Mouse (Mus musculus): ENCODE measurements around the gene Ube3b. TPM values are rescaled to one million over a fixed set of nuclear protein-coding genes. Genes with fewer than 3 reads are reported as not detected.

The Ube3b gene
- 18.1 and 21.1 TPM in 2 replicates for total RNA-seq (2017)

DNA sequence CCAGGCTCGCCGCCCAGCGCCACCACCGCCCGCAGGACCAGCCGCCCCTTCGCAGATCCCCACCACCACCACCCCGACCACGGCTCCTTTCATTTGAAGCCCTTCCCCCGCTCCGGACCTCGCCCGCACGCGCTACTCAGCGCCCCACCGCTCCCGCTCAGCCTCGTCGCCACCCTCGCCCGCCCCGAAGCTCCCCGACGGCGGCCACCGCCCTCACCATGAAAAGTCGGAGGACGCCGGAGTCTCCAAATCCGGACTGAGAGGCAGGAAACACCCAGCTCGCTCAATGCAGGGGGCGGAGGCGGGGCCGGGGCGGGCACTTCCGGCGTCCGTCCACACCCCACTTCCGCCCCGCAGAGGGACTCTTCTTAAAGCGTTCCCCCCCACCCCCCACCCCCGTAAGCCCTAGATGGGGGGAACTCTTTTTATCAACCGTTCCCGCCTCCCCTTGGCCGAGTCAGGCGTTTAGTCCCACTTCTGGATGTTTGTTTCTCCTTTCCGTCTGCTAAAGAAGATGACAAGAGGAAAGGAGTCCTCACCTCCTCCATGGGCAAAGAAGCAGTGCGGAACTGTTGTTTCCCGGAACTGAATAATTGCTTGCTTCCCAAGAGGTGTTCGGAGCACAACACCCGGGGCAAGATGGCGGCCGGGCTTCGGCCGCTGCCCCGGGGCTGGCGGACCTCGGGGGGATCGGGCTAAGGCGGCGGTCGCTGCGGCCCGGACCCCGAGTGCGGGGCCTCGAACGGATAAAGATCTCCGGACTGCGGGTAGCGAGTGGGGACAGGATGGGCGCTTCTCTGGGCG lies at the start of gene Ube3b, which contains the start of gene Kctd10:
TSS of gene Ube3b (plus strand) at position 399 of the 804 bp plus-strand sequence.
TSS of gene Kctd10 (minus strand) at position 300 of the 804 bp plus-strand sequence.
- peak; percentile 59 to 63 for ATAC-seq (replicated peaks in 1 of 2; ENCODE audit: insufficient read depth in 1 of 2, low FRiP score in 2 of 2, low TSS enrichment in 1 of 2, low read depth in 1 of 2, poor library complexity in 2 of 2, severe bottlenecking in 2 of 2)

DNA sequence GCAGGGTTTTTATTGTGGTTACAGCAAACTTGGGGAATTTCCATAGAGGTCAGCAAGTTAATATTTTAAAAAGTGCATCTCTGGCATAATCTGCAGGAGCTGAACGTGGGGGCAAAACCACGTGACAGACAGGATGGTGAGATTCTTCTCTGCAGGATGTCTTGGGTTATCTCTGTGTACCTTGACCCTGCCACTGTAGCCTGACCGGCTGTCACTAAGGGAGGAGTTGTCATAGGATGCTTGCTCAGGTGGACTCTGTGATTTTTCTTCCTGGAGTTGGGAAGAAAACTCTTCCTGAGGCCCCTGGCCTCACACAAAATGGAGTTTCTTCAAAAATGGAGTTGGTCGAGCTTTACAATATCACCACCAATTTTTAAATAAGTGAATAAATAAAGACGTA lies 37.4 kb upstream of the Ube3b start:
- ATAC-seq (replicated peaks in 1 of 2; ENCODE audit: insufficient read depth in 1 of 2, low FRiP score in 2 of 2, low TSS enrichment in 1 of 2, low read depth in 1 of 2, poor library complexity in 2 of 2, severe bottlenecking in 2 of 2): no peak

DNA sequence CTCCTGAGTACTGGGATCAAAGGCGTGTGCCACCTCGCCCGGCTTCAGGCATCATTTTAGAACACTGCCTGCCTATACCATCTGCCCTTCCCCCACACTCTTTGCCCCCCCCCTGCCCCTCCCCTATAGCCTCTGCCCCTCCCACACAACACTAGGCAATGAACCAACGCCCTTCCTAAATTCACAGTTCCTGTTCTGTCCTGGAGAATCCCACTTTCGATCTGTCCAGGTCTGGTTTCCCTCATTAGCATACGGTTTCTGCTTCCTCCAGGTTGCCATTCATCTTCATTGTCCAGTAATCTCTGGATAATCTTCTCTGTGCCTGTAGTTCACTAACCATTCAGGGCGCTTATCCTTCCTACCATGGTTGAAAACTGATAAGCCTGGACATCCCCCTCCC lies 36.8 kb upstream of the Ube3b start:
- no peak for ATAC-seq (replicated peaks in 1 of 2; ENCODE audit: insufficient read depth in 1 of 2, low FRiP score in 2 of 2, low TSS enrichment in 1 of 2, low read depth in 1 of 2, poor library complexity in 2 of 2, severe bottlenecking in 2 of 2)

DNA sequence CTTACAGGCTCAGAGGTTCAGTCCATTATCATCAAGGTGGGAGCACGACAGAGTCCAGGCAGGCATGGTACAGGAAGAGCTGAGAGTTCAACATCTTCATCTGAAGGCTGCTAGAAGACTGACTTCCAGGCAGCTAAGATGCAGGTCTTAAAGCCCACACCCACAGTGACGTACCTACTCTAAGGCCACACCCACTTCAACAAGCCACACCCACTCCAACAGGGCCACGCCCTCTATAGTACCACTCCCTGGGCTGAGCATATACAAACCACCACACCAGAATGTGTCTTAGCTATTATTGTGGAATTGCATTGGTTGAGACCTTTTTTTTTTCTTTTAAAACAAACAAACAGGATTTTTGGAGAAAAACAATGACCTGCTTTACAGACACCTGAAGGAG lies 34.9 kb upstream of the Ube3b start:
- ATAC-seq (replicated peaks in 1 of 2; ENCODE audit: insufficient read depth in 1 of 2, low FRiP score in 2 of 2, low TSS enrichment in 1 of 2, low read depth in 1 of 2, poor library complexity in 2 of 2, severe bottlenecking in 2 of 2): no peak

DNA sequence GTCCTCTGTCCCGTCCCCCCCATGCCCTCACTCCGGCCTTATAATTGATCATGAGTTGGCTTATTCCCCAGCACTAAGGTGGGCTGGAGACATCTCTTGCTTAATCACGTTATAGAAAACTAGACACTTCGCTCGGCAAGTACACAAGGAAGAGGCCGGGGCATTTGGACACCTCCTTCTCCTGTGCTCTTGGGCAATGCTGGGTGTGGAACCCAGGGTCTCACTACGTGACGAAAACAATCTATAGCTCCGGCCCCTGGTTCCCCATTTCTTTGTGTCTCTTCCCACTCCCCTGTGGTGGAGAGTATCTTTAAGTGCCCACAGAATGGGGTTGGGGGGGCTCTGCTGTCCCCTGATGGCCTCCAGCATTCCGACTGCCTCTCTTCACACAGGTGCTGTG lies 33.4 kb upstream of the Ube3b start:
- no peak for ATAC-seq (replicated peaks in 1 of 2; ENCODE audit: insufficient read depth in 1 of 2, low FRiP score in 2 of 2, low TSS enrichment in 1 of 2, low read depth in 1 of 2, poor library complexity in 2 of 2, severe bottlenecking in 2 of 2)

DNA sequence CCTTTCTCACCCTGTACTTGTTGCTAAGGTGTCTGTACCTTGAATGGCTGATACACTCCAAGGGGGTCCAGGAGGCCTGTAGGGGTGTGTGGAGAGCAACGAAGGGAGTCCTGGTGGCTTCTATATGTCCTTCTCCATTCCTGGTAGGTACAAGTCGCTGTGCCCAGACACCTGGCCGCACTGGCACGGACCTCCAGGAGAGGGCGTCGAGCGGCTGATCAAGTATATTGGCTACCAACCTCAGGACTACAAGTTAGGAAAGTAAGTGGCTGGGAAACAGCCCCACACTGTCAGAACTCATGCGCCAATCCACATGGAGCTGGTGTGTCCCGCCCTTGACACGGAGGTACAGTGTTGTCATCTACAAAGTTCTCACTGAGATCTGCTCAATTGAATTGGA lies 28.9 kb upstream of the Ube3b start:
- ATAC-seq (replicated peaks in 1 of 2; ENCODE audit: insufficient read depth in 1 of 2, low FRiP score in 2 of 2, low TSS enrichment in 1 of 2, low read depth in 1 of 2, poor library complexity in 2 of 2, severe bottlenecking in 2 of 2): no peak

DNA sequence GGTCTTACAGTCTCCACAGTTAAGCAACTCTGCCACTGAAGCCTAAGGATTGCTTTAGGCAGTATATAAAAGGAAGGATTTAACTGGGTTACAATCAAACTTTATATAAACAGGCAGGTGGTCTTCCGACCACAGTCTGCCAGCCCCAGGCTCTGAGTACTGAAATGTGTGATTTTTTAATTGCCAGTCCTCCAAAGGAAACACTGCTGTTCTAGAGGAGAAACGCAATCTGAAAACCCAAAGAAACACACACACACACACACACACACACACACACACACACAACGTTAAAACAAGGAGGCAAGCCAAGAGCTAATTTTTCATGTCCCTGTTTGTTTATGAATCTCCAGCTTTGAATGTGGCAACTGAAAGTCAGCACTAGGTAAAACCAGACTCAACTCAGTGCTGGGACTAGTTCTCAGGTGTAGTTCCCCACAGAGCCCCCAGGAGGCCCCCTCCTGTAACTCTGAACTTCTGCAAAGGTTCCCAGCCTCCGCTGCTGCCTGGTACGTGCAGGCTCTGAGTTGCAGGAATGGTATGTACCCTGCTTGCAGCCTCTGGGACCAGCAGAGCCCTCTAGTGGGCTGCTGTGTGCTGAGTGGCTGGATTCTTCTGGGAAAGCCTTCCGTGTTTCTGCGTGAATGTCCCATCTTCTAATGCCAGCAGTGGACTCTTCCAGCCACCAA lies 24.0 kb upstream of the Ube3b start:
- peak; percentile 84 to 90 for ATAC-seq (replicated peaks in 1 of 2; ENCODE audit: insufficient read depth in 1 of 2, low FRiP score in 2 of 2, low TSS enrichment in 1 of 2, low read depth in 1 of 2, poor library complexity in 2 of 2, severe bottlenecking in 2 of 2)

DNA sequence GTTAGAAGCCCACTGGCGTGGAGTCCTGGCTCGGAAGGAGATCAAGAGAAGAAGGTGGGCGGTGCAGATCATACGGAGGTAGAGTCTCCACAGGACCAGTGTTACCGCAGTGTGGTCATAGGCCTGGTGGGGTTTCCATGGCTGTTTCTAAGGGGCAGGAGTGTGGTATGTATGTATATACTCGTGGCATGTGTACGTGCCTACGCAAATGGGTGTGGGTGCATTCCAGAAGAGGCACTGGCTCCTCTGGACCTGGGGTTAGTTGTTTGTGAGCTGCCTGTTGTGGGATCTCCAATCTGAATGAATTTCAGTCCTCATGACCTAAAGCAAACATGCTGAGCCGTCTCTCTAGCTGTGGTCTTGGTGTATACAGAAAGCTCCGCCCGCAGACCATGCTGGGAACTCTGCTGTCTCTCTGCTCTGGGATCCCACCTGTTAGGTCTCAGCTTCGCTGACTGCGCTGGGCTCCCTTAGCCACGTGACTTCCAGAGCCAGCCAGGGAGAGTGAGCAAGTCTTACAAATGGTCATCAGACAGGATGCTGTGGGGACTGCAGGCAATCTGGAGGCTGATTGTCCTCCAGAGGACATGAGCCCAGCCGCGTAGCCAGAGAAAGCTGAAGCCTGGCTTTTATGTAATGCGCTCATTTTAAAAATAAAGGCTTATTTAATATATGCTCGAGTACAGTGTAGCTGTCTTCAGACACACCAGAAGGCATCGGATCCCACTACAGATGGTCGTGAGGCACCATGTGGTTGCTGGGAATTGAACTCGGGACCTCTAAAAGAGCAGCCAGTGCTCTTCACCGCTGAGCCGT lies 23.3 kb upstream of the Ube3b start:
- peak in 1 of 2 experiments; percentile 9; a peak in 1 of 4 replicates for ATAC-seq (replicated peaks in 1 of 2; ENCODE audit: insufficient read depth in 1 of 2, low FRiP score in 2 of 2, low TSS enrichment in 1 of 2, low read depth in 1 of 2, poor library complexity in 2 of 2, severe bottlenecking in 2 of 2)

DNA sequence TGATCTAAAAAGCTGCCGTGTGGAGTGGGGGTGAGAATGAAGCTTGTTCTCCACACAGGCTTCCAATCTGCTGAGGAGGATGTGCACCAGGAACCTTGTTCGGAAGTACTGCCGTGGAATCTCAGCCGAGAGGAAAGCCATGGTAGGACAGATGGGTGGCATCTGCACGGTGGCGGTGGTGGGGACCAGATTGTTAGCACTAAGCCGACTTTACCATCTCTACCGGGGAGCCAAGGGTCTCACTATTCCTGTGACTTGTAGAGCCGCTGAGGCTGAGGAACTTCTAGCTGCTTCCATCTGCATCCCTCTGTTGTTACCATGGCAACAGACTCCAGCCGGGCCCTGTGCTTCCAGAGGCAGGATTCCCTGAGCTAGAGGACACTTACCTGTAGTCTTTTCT lies 21.6 kb upstream of the Ube3b start:
- no peak for ATAC-seq (replicated peaks in 1 of 2; ENCODE audit: insufficient read depth in 1 of 2, low FRiP score in 2 of 2, low TSS enrichment in 1 of 2, low read depth in 1 of 2, poor library complexity in 2 of 2, severe bottlenecking in 2 of 2)

DNA sequence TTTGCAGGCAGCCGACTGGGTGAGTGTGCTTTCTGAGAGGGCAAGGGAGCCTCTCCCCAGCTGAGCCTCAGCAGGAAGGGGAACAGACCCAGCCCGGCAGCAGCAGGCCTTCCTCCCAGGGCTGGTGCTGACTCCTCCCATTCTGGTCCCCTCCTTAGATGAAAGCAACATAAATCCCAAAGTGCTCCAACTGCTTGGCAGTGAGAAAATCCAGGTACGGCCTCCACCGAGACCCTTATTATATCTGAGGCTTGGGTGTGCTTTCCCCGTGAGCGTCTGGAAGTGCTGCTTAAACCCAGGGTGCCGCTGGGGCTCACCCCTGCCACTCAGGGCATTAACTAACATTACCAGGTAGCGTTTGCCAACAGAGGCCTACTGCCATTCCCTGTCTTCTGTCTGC lies 20.8 kb upstream of the Ube3b start:
- peak; percentile 44 to 56; a peak in 3 of 4 replicates for ATAC-seq (replicated peaks in 1 of 2; ENCODE audit: insufficient read depth in 1 of 2, low FRiP score in 2 of 2, low TSS enrichment in 1 of 2, low read depth in 1 of 2, poor library complexity in 2 of 2, severe bottlenecking in 2 of 2)

DNA sequence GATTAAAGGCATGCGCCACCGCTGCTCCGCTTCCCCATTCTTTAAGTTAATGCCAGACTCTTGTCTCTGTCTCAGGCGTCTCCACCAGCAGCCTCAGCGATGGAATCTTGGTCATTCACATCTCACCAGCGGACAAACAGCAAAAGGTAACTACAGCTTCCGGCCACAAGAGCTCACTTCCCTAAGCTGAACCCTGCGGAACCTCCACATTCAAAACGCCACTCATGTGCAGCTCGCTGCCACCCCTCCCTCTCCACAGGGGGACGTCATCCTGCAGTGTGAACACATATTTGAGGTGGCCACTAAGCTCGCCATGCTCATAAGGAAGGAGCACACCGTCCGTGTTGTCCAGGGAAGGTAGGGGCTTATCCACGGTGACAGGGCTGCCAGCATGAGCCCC lies 19.4 kb upstream of the Ube3b start:
- ATAC-seq (replicated peaks in 1 of 2; ENCODE audit: insufficient read depth in 1 of 2, low FRiP score in 2 of 2, low TSS enrichment in 1 of 2, low read depth in 1 of 2, poor library complexity in 2 of 2, severe bottlenecking in 2 of 2): peak; percentile 23 to 48

DNA sequence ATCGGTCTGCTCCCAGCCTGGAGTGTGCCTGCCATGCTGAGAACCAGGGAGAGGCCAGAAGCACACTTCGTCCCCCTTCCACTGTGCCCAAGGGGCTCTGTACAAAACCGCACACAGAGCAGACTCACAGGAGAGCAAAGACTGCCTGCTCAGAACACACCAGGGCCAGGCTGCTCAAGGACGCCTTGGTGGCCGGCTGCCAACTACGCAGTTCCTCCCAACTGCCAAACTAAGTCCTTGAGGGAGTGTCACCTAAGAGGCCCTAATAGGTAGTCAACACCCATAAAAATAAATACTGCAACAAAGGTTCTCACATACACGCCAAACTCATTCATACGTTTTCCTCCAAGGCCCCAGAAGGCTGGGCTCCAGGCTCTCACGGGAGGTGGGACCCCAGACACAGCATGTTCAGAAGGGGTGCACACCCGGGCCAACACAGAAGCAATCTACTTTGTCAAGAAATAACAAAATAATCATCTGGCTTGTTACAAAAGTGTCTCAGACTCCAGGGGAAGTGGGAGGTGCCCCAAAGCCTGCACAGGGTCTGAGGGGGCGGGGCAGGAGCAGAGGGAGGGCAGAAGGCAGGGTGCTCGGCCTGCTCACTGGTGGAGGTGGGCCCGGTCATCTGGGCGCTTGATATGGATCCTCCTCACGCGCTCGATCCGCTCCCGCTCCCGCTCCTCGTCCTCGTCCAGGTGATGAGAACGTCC lies 15.2 kb upstream of the Ube3b start:
- peak; percentile 57 to 66 for ATAC-seq (replicated peaks in 1 of 2; ENCODE audit: insufficient read depth in 1 of 2, low FRiP score in 2 of 2, low TSS enrichment in 1 of 2, low read depth in 1 of 2, poor library complexity in 2 of 2, severe bottlenecking in 2 of 2)

DNA sequence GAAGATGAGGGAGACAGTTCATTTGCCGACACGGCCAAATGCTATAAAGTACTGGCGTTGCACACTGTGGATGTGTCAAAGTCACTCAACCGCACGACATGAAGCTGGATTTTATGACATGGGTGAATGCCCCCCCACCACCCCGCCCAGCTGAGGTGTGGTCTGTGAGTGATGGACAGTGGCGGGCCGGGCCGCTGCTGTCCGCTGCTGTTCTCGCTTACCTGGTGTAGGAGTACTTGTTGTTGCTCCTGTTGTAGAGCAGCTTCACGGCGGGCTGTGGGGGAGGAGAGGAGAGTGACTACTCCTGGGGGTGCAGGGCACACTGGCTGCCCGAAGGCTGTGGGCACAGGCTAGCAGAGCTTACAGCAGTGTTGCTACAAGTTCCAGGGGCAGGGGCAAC lies 12.3 kb upstream of the Ube3b start:
- ATAC-seq (replicated peaks in 1 of 2; ENCODE audit: insufficient read depth in 1 of 2, low FRiP score in 2 of 2, low TSS enrichment in 1 of 2, low read depth in 1 of 2, poor library complexity in 2 of 2, severe bottlenecking in 2 of 2): no peak

DNA sequence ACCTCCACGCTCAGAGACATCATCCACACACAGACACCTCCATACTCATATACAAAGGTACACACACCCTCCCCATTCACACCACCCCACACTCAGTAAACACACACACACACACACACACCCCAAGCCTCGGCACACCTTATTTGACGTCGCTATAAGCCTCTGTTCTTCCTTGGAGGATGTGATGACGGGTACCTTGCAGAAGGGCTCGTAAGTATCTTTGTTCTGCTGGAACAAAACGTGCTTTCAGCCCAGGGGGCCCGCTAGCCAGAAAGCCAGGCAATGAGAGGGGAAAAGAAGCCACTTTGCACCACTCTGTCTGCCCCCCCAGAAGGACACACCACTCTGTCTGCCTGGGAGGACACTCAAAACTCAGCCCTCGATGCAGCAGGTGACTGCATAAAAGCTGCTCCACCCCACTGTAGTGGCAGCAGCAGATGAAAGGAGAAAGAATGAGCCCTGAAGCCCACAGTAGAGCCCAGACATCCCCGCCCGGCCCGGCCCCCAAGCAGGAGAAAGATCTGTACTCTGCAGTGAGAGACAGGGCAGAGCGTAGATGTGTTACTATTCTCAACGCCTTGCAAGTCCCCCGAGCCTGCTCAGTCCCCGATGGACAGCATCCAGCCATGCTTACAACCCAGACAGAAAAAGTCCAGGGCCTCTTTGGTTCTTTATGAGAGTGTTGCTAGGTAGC lies 11.5 kb upstream of the Ube3b start:
- no peak for ATAC-seq (replicated peaks in 1 of 2; ENCODE audit: insufficient read depth in 1 of 2, low FRiP score in 2 of 2, low TSS enrichment in 1 of 2, low read depth in 1 of 2, poor library complexity in 2 of 2, severe bottlenecking in 2 of 2)

DNA sequence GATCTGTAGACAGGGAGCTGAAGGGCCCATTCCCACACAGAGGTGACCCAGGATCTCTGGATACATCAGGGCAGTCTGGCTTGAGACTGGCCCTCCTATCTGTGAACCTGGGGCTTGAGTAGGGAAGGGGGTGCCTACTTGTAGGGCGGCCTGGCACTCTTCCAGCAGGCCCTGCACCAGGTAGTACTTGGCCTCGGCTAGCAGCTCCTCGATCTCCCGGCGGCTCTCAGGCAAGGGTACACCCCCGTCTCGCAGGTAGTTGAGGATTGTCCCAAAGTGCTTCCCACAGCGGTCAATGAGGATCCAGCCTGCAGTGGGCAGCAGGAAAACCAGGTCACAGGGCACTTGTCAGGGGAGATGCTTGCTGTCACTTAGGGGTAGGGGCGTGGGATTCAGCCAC lies 10.5 kb upstream of the Ube3b start:
- no peak for ATAC-seq (replicated peaks in 1 of 2; ENCODE audit: insufficient read depth in 1 of 2, low FRiP score in 2 of 2, low TSS enrichment in 1 of 2, low read depth in 1 of 2, poor library complexity in 2 of 2, severe bottlenecking in 2 of 2)

DNA sequence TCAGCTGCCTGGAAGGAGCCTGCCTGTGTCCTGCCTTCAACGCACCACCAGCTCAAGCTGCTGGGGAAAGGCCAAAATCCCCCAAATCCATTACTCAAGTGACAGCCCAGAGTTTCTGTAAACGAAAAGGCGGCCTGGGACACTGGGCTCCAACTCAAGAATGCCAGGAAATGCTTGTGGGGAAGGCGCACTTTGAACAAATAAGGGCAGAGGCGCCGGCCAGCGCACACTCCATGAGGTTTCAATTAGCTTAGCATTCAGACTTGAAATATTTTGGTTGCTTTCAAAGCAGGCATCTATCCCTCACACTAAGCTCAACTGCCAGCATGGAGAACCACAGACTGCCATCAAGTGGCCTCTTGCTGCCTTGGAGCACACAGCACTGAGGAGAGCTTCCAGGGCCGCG lies 10.0 kb upstream of the Ube3b start:
- no peak for ATAC-seq (replicated peaks in 1 of 2; ENCODE audit: insufficient read depth in 1 of 2, low FRiP score in 2 of 2, low TSS enrichment in 1 of 2, low read depth in 1 of 2, poor library complexity in 2 of 2, severe bottlenecking in 2 of 2)

DNA sequence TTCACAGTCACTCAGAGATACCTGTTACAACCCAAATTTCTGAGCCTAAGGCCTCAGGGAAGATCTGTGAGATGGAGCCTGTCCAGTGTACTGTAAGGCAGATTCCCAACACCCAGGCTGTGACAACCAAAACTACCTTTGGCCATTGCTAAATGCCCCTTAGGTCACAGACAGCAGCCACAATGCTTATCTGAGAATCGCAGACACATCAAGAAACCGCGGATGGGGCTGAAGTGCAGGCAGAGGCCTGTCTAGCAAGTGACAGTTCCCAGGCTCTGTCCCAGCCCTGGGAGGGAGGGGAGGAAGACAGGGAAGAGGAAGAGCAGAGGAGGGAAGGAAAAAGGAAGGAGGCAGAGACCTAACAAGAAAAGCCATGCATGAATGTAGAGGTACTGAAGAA lies 9.1 kb upstream of the Ube3b start:
- peak; percentile 28 to 34; a peak in 1 of 4 replicates for ATAC-seq (replicated peaks in 1 of 2; ENCODE audit: insufficient read depth in 1 of 2, low FRiP score in 2 of 2, low TSS enrichment in 1 of 2, low read depth in 1 of 2, poor library complexity in 2 of 2, severe bottlenecking in 2 of 2)

All from hematopoietic stem cell, adult 5-6 weeks (primary cell).